Mouse (Mus musculus) MEL (cell line): ENCODE data around the gene Kansl3. TPM values are rescaled to one million over a fixed set of nuclear protein-coding genes. Genes with fewer than 3 reads are reported as not detected.

Source experiments
- DNase-seq: peaks from one replicate; pipeline ENCODE4 v3.0.0; 2011; ENCODE audit warnings: low read depth, low spot score
- H3K27ac ChIP-seq: 2 replicates; pipeline ENCODE4 v1.5.1; 2012; ENCODE audit warnings: low read depth, mild to moderate bottlenecking, control low read depth, low read length, moderate library complexity; ENCODE audit not compliant: control insufficient read depth
- H3K27me3 ChIP-seq, 2 experiments: fragments of 150-350 bp in 1 of 2; sonication (generic) in 1 of 2; 2 replicates each; pipeline ENCODE4 v1.6.1; 2012; ENCODE audit warnings: low read length in 2 of 2, mild to moderate bottlenecking in 2 of 2, improper control_type of control experiment in 1 of 2, moderate library complexity in 1 of 2; ENCODE audit not compliant: insufficient read depth in 2 of 2, control insufficient read depth in 1 of 2
- H3K36me3 ChIP-seq, 2 experiments: 2 replicates each; pipeline ENCODE4 v1.6.1; 2012 to 2014; ENCODE audit warnings: low read length in 2 of 2, improper control_type of control experiment in 1 of 2, inconsistent platforms in 1 of 2, mild to moderate bottlenecking in 1 of 2; ENCODE audit not compliant: insufficient read depth in 2 of 2, control insufficient read depth in 1 of 2
- H3K4me1 ChIP-seq, 2 experiments: fragments of 150-350 bp in 1 of 2; sonication (generic) in 1 of 2; 2 replicates each; pipeline ENCODE4 v1.6.1; 2012; ENCODE audit warnings: low read length in 2 of 2, improper control_type of control experiment in 1 of 2, mild to moderate bottlenecking in 1 of 2; ENCODE audit not compliant: insufficient read depth in 2 of 2, control insufficient read depth in 1 of 2
- H3K4me3 ChIP-seq, 2 experiments: fragments of 150-350 bp in 1 of 2; sonication (generic) in 1 of 2; 2 replicates each; pipeline ENCODE4 v1.5.1; 2012; ENCODE audit warnings: low read depth in 2 of 2, low read length in 2 of 2, mild to moderate bottlenecking in 2 of 2, moderate library complexity in 2 of 2, control low read depth in 1 of 2, improper control_type of control experiment in 1 of 2; ENCODE audit not compliant: control insufficient read depth in 1 of 2, insufficient read depth in 1 of 2
- H3K79me2 ChIP-seq: 2 replicates; pipeline ENCODE4 v1.6.1; 2012; ENCODE audit warnings: mild to moderate bottlenecking, low read length, moderate library complexity; ENCODE audit not compliant: control insufficient read depth, poor library complexity, insufficient read depth
- H3K9ac ChIP-seq: 2 replicates; pipeline ENCODE4 v1.6.1; 2012; ENCODE audit warnings: low read depth, mild to moderate bottlenecking, control low read depth, low read length, moderate library complexity; ENCODE audit not compliant: control insufficient read depth, poor library complexity, severe bottlenecking
- H3K9me3 ChIP-seq: fragments of 150-350 bp; sonication (generic); replicated peaks from 2 replicates; pipeline ENCODE4 v1.6.1; 2012; ENCODE audit warnings: mild to moderate bottlenecking, low read length, improper control_type of control experiment, moderate library complexity; ENCODE audit not compliant: insufficient read depth
- BHLHE40 ChIP-seq: IDR thresholded peaks from 2 replicates; pipeline ENCODE4 v1.6.1; 2012; ENCODE audit warnings: low read depth, mild to moderate bottlenecking, inconsistent platforms, low read length, improper control_type of control experiment, borderline replicate concordance
- ELF1 ChIP-seq: IDR thresholded peaks from 2 replicates; pipeline ENCODE4 v1.6.1; 2014; ENCODE audit warnings: low read depth, mild to moderate bottlenecking, inconsistent platforms, low read length, improper control_type of control experiment, moderate library complexity
- EP300 ChIP-seq, 2 experiments: IDR thresholded peaks; 2 replicates each; pipeline ENCODE4 v1.6.1; 2011; ENCODE audit warnings: improper control_type of control experiment in 2 of 2, low read length in 2 of 2, low read depth in 1 of 2, mild to moderate bottlenecking in 1 of 2
- HCFC1 ChIP-seq: IDR thresholded peaks from 2 replicates; pipeline ENCODE4 v1.6.1; 2012; ENCODE audit warnings: low read depth, mild to moderate bottlenecking, inconsistent platforms, low read length, improper control_type of control experiment, moderate library complexity
- JUND ChIP-seq: IDR thresholded peaks from 2 replicates; pipeline ENCODE4 v1.6.1; 2011; ENCODE audit warnings: low read depth, mild to moderate bottlenecking, improper control_type of control experiment, low read length
- MAFK ChIP-seq: IDR thresholded peaks from 2 replicates; pipeline ENCODE4 v1.6.1; 2011; ENCODE audit warnings: low read depth, mild to moderate bottlenecking, low read length, improper control_type of control experiment, borderline replicate concordance
- MAZ ChIP-seq: IDR thresholded peaks from 2 replicates; pipeline ENCODE4 v1.6.1; 2012; ENCODE audit warnings: low read depth, mild to moderate bottlenecking, inconsistent platforms, low read length, improper control_type of control experiment
- MEF2A ChIP-seq: IDR thresholded peaks from 2 replicates; pipeline ENCODE4 v1.6.1; 2014; ENCODE audit warnings: low read depth, mild to moderate bottlenecking, inconsistent platforms, low read length, improper control_type of control experiment; ENCODE audit not compliant: poor library complexity, insufficient replicate concordance, severe bottlenecking; ENCODE audit errors: extremely low read depth
- MYB ChIP-seq: IDR thresholded peaks from 2 replicates; pipeline ENCODE4 v1.6.1; 2011; ENCODE audit warnings: mild to moderate bottlenecking, low read depth, low read length, improper control_type of control experiment
- MYC ChIP-seq: IDR thresholded peaks from 2 replicates; pipeline ENCODE4 v1.6.1; 2011; ENCODE audit warnings: low read depth, mild to moderate bottlenecking, low read length, improper control_type of control experiment, moderate library complexity
- NRF1 ChIP-seq: IDR thresholded peaks from 2 replicates; pipeline ENCODE4 v1.6.1; 2014; ENCODE audit warnings: low read depth, mild to moderate bottlenecking, inconsistent platforms, low read length, improper control_type of control experiment, moderate library complexity; ENCODE audit not compliant: poor library complexity, insufficient read depth, severe bottlenecking
- POLR2A ChIP-seq, 2 experiments: IDR thresholded peaks; 2 replicates each; pipeline ENCODE4 v1.6.1; 2011 to 2012; ENCODE audit warnings: low read length in 2 of 2, mild to moderate bottlenecking in 2 of 2, control low read depth in 1 of 2, improper control_type of control experiment in 1 of 2, low read depth in 1 of 2, moderate library complexity in 1 of 2; ENCODE audit not compliant: control insufficient read depth in 1 of 2, insufficient read depth in 1 of 2, poor library complexity in 1 of 2
- POLR2AphosphoS2 ChIP-seq: IDR thresholded peaks from 2 replicates; pipeline ENCODE4 v1.6.1; 2011; ENCODE audit warnings: low read length, improper control_type of control experiment
- RAD21 ChIP-seq: IDR thresholded peaks from 2 replicates; pipeline ENCODE4 v1.6.1; 2011; ENCODE audit warnings: mild to moderate bottlenecking, low read depth, low read length, improper control_type of control experiment
- RCOR1 ChIP-seq: IDR thresholded peaks from 2 replicates; pipeline ENCODE4 v1.6.1; 2012; ENCODE audit warnings: low read depth, mild to moderate bottlenecking, inconsistent platforms, low read length, improper control_type of control experiment
- TAL1 ChIP-seq: IDR thresholded peaks from 2 replicates; pipeline ENCODE4 v1.6.1; 2012; ENCODE audit warnings: mild to moderate bottlenecking, inconsistent platforms, low read length, moderate library complexity, mixed read lengths
- TBP ChIP-seq: IDR thresholded peaks from 2 replicates; pipeline ENCODE4 v1.8.0; 2011; ENCODE audit warnings: low read depth, low read length, improper control_type of control experiment
- TCF12 ChIP-seq: IDR thresholded peaks from 2 replicates; pipeline ENCODE4 v1.6.1; 2014; ENCODE audit warnings: low read depth, mild to moderate bottlenecking, inconsistent platforms, low read length, improper control_type of control experiment, moderate library complexity
- UBTF ChIP-seq: IDR thresholded peaks from 2 replicates; pipeline ENCODE4 v1.6.1; 2012; ENCODE audit warnings: low read depth, mild to moderate bottlenecking, inconsistent platforms, low read length, improper control_type of control experiment, moderate library complexity, borderline replicate concordance; ENCODE audit not compliant: insufficient read depth
- USF1 ChIP-seq: IDR thresholded peaks from 2 replicates; pipeline ENCODE4 v1.6.1; 2014; ENCODE audit warnings: low read depth, mild to moderate bottlenecking, inconsistent platforms, low read length, improper control_type of control experiment, moderate library complexity
- USF2 ChIP-seq, 2 experiments: IDR thresholded peaks; 2 replicates each; pipeline ENCODE4 v1.6.1; 2011 to 2012; ENCODE audit warnings: improper control_type of control experiment in 2 of 2, low read length in 2 of 2, borderline replicate concordance in 1 of 2, inconsistent platforms in 1 of 2, low read depth in 1 of 2, mild to moderate bottlenecking in 1 of 2; ENCODE audit not compliant: insufficient read depth in 1 of 2
- polyA plus RNA-seq, 2 experiments: library from polyadenylated mRNA; stranded (reverse) in 1 of 2; unstranded in 1 of 2; fragments of >175 nt in 1 of 2; fragments of >200 nt in 1 of 2; gene quantifications; 2 replicates each; pipeline versions ENCODE4 v1.2.1 to v1.2.4; 2012; ENCODE audit warnings: low replicate concordance in 2 of 2, low read depth in 1 of 2; ENCODE audit not compliant: insufficient read length in 2 of 2, insufficient read depth in 1 of 2, missing spikeins in 1 of 2
- total RNA-seq: library from RNA; depleted of rRNA; stranded (reverse); fragments of 300-350 nt; gene quantifications from 2 replicates; pipeline ENCODE4 v1.2.3, GENCODE M21; 2012

Gene Kansl3
- total and polyA plus RNA-seq, 3 experiments: 29.0 to 55.4 (median 45.6) TPM

- peaks cover 0 to 8% of the 10 kb centered on the region in 2 experiments; a peak in 3 of 4 replicates for H3K4me1 ChIP-seq
- no peak overlapping the region for H3K4me3 ChIP-seq
- H3K79me2 ChIP-seq: no peaks in the 10 kb centered on the region; the same call in 1 of the 2 replicates
- no peaks in the 10 kb centered on the region for H3K9me3 ChIP-seq
- DNase-seq: no peak
- no peak overlapping the region for H3K9ac ChIP-seq
- TF ChIP-seq POLR2A (IDR thresholded peaks at IDR 0.05; ENCODE audit: control insufficient read depth in 1 of 2, insufficient read depth in 1 of 2, low read depth in 1 of 2, low read length in 2 of 2, poor library complexity in 1 of 2) (no peak), MAZ (no peak), RCOR1 (no peak), TCF12 (no peak), HCFC1 (no peak), USF1 (no peak), USF2 (IDR thresholded peaks at IDR 0.05; ENCODE audit: borderline replicate concordance in 1 of 2, insufficient read depth in 1 of 2, low read depth in 1 of 2, low read length in 2 of 2) (no peak), TBP (no peak), POLR2AphosphoS2 (no peak), NRF1 (no peak), MAFK (no peak), RAD21 (no peak), JUND (no peak), MYB (no peak), UBTF (no peak), MEF2A (no peak), ELF1 (no peak)
- no peak overlapping the region for H3K27ac ChIP-seq
- peaks cover 0 to 5% of the 10 kb centered on the region in 2 experiments; a peak in 2 of 4 replicates for H3K36me3 ChIP-seq
- H3K27me3 ChIP-seq: peaks cover 0 to 1% of the 10 kb centered on the region in 2 experiments; a peak in 2 of 4 replicates
Measured at GRCm38 (mm10) chr1:36303381-36304320, 65.3 kb downstream of the Kansl3 start.

- Histone ChIP-seq H3K27ac (no peak overlapping the region), H3K27me3 (peaks cover 0 to 1% of the 10 kb centered on the region in 2 experiments; a peak in 2 of 4 replicates), H3K9ac (no peak overlapping the region), H3K4me1 (peaks cover 0 to 5% of the 10 kb centered on the region in 2 experiments; a peak in 3 of 4 replicates), H3K4me3 (no peak overlapping the region), H3K9me3 (no peaks in the 10 kb centered on the region), H3K79me2 (no peaks in the 10 kb centered on the region; the same call in 1 of the 2 replicates), H3K36me3 (peaks cover 0 to 5% of the 10 kb centered on the region in 2 experiments; a peak in 2 of 4 replicates)
- TF ChIP-seq EP300 (IDR thresholded peaks at IDR 0.05; ENCODE audit: low read depth in 1 of 2, low read length in 2 of 2) (no peak), NRF1 (no peak), MYC (no peak), BHLHE40 (no peak), TAL1 (no peak)
- DNase-seq: no peak
Measured at GRCm38 (mm10) chr1:36302957-36303356, 66.0 kb downstream of the Kansl3 start.
